Mouse (Mus musculus): ENCODE measurements around the gene Klf13. TPM values are rescaled to one million over a fixed set of nuclear protein-coding genes. Genes with fewer than 3 reads are reported as not detected.

Klf13 gene
- polyA plus RNA-seq, 1 experiment from 2014 or later, result 89.0 TPM

DNA sequence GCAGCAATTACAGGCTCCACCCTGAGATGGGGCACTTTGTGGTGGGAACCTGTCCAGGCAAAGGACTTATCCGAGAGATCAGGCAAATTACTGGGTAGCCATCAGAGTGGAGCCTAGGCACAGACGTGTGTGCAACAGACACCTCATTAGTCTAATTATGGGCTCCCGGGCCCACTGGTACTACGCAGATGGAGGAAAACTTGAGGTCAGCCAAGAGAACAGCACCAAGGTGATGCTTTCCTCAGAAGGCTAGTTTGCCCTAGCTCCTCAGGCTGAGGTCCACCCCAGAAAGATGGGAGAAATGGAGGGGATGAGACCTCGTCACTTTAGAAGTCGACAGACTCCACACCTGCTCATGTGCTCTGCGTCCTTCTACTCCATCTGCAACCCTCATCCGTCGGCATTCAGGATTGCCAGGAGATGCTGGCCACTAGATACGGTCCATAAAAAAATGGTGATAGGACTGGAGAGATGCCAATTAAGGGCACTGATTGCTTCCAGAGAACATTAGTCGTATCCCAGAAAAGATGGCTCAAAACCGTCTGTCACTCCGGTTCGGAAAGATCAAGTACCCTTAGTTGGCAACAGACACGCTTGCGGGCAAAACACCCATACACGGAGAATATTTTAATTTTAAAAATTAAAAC is 80.8 kb downstream of the Klf13 start:
- ATAC-seq (no peak), DNase-seq (ENCODE audit: low spot score) (no peak)
- no peak overlapping the region for H3K27ac ChIP-seq (ENCODE audit: low read length)
- no peaks in the 10 kb centered on the region for H3K4me1 ChIP-seq (ENCODE audit: insufficient read depth, low read depth, low read length)
- 78% methylated on average over 17 of the region's 17 CpGs for WGBS
- H3K9ac ChIP-seq (replicated peaks; ENCODE audit: low read depth), result no peak overlapping the region
- no peaks in the 10 kb centered on the region for H3K36me3 ChIP-seq (ENCODE audit: insufficient read depth, low read length)
- TF ChIP-seq EP300 (IDR thresholded peaks at IDR 0.05) (no peak), CTCF (IDR thresholded peaks at IDR 0.05) (no peak)
- H3K9me3 ChIP-seq (ENCODE audit: low read length), result no peaks in the 10 kb centered on the region
- H3K4me3 ChIP-seq (ENCODE audit: low read depth, low read length), result no peak overlapping the region
- H3K4me2 ChIP-seq (replicated peaks; ENCODE audit: low read depth, low read length), result no peak overlapping the region
- H3K27me3 ChIP-seq (replicated peaks; ENCODE audit: insufficient read depth, low read length), result no peaks in the 10 kb centered on the region

- Histone ChIP-seq H3K4me2 (replicated peaks; ENCODE audit: low read depth, low read length) (no peak overlapping the region), H3K27me3 (replicated peaks; ENCODE audit: insufficient read depth, low read length) (no peaks in the 10 kb centered on the region), H3K36me3 (ENCODE audit: insufficient read depth, low read length) (no peaks in the 10 kb centered on the region), H3K4me3 (ENCODE audit: low read depth, low read length) (no peak overlapping the region), H3K4me1 (ENCODE audit: insufficient read depth, low read depth, low read length) (no peaks in the 10 kb centered on the region), H3K27ac (ENCODE audit: low read length) (no peak overlapping the region), H3K9ac (replicated peaks; ENCODE audit: low read depth) (no peak overlapping the region), H3K9me3 (ENCODE audit: low read length) (no peaks in the 10 kb centered on the region)
- WGBS, result 52% methylated on average over 4 of the region's 4 CpGs
- DNase-seq (ENCODE audit: low spot score) (peak; percentile 87), ATAC-seq (peak; percentile 35)
- peak; percentile 33 for TF ChIP-seq EP300 (IDR thresholded peaks at IDR 0.05)
- TF ChIP-seq CTCF (IDR thresholded peaks at IDR 0.05), result peak; percentile 88
Measured at GRCm38 (mm10) chr7:63855283-63855682, 83.4 kb downstream of the Klf13 start.

DNA sequence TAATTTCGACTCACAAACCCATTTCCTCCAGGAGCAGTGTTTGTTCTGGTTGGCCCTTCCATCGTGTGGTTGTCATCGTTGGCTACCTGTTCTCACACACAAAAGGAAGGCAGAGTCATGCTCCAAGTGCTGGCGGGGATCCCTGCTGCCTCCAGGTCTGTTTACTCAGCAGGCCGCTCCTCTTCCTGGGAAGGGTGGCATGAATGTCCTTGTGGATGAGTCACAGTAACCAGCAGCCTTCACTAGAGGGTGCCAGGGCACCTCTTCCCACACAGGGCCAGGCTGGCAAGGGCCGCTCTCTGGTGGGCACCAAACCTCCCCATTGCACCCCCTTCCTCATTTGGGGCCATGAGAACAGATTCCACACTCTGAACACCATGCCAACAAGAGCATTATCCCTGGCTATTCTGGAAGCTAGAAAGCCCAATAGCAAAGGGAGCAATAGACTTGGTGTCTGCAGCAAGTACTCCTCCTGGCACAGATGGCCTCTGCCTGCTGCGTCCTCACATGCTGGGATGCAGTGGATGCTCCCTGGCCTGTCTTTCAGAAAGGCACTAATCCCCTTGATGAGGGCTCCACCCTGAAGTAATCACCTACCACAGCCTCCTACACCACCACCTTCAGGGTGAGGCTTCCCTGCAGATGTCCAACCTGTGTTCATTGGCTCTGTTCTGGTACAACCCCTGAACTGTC is 86.7 kb downstream of the Klf13 start:
- no peak overlapping the region for H3K4me2 ChIP-seq (replicated peaks; ENCODE audit: low read depth, low read length)
- DNase-seq (ENCODE audit: low spot score), result peak; percentile 87
- WGBS, result 42% methylated on average over 7 of the region's 7 CpGs
- no peaks in the 10 kb centered on the region for H3K36me3 ChIP-seq (ENCODE audit: insufficient read depth, low read length)
- H3K27me3 ChIP-seq (replicated peaks; ENCODE audit: insufficient read depth, low read length), result no peaks in the 10 kb centered on the region
- no peak overlapping the region for H3K4me3 ChIP-seq (ENCODE audit: low read depth, low read length)
- no peak overlapping the region for H3K9ac ChIP-seq (replicated peaks; ENCODE audit: low read depth)
- peak; percentile 92 for ATAC-seq
- peak; percentile 77 for TF ChIP-seq CTCF (IDR thresholded peaks at IDR 0.05)
- peak; percentile 86 for TF ChIP-seq EP300 (IDR thresholded peaks at IDR 0.05)
- no peaks in the 10 kb centered on the region for H3K4me1 ChIP-seq (ENCODE audit: insufficient read depth, low read depth, low read length)
- no peak overlapping the region for H3K27ac ChIP-seq (ENCODE audit: low read length)
- no peaks in the 10 kb centered on the region for H3K9me3 ChIP-seq (ENCODE audit: low read length)

Other genes with a start within 250 kb of the Klf13 start
- 0.18 and 0.27 TPM in 2 replicates for gene E030018B13Rik, start 22.1 kb downstream of the Klf13 start, polyA plus RNA-seq (2015; fragmentation: Nextera tagmentation; extraction: Ambion mirVana)
- gene Trpm1, start 214.9 kb upstream of the Klf13 start, polyA plus RNA-seq (2015; fragmentation: Nextera tagmentation; extraction: Ambion mirVana), result not detected in 2 replicates